Mouse (Mus musculus): ENCODE data around the gene Suz12.
"Not testable (repeated sequence)": the region's sequence is repeated elsewhere in the genome, so short reads cannot be mapped to it uniquely, and the experiment has no call there.

Gene Suz12

GRCm38 (mm10) chr11:79992035-79992591 is 793 bp upstream of the Suz12 start:
- DNase-seq (ENCODE audit: low spot score), result peak; percentile 5

GRCm38 (mm10) chr11:79993356-79994270 is 707 bp downstream of the Suz12 start:
- DNase-seq (ENCODE audit: low spot score), result no peak

- no peak for DNase-seq (ENCODE audit: low spot score)
Measured at GRCm38 (mm10) chr11:79994271-79994988, 1.5 kb downstream of the Suz12 start.

- DNase-seq (ENCODE audit: low spot score), result not testable (repeated sequence)
Measured at GRCm38 (mm10) chr11:80016533-80016932, 23.6 kb downstream of the Suz12 start.

GRCm38 (mm10) chr11:80019792-80020191 is 26.9 kb downstream of the Suz12 start:
- no peak for DNase-seq (ENCODE audit: low spot score)

GRCm38 (mm10) chr11:80021306-80021705 is 28.4 kb downstream of the Suz12 start:
- DNase-seq (ENCODE audit: low spot score), result no peak

GRCm38 (mm10) chr11:80037495-80037894 is 44.6 kb downstream of the Suz12 start:
- no peak for DNase-seq (ENCODE audit: low spot score)

- DNase-seq (ENCODE audit: low spot score), result peak; percentile 33
Measured at GRCm38 (mm10) chr11:80042615-80043418, 49.9 kb downstream of the Suz12 start.

GRCm38 (mm10) chr11:80043419-80043817 is 50.5 kb downstream of the Suz12 start:
- no peak for DNase-seq (ENCODE audit: low spot score)

GRCm38 (mm10) chr11:80046856-80047255 is 54.0 kb downstream of the Suz12 start:
- DNase-seq (ENCODE audit: low spot score), result no peak

GRCm38 (mm10) chr11:80050088-80050487 is 57.2 kb downstream of the Suz12 start:
- no peak for DNase-seq (ENCODE audit: low spot score)

GRCm38 (mm10) chr11:80052456-80052855 is 59.5 kb downstream of the Suz12 start:
- DNase-seq (ENCODE audit: low spot score), result no peak

GRCm38 (mm10) chr11:80053171-80053570 is 60.3 kb downstream of the Suz12 start:
- no peak for DNase-seq (ENCODE audit: low spot score)

- no peak for DNase-seq (ENCODE audit: low spot score)
Measured at GRCm38 (mm10) chr11:80054659-80055058, 61.8 kb downstream of the Suz12 start.

GRCm38 (mm10) chr11:80056141-80056540 is 63.2 kb downstream of the Suz12 start:
- DNase-seq (ENCODE audit: low spot score), result no peak

GRCm38 (mm10) chr11:80062159-80062558 is 69.3 kb downstream of the Suz12 start:
- no peak for DNase-seq (ENCODE audit: low spot score)

GRCm38 (mm10) chr11:80066373-80066772 is 73.5 kb downstream of the Suz12 start:
- not testable (repeated sequence) for DNase-seq (ENCODE audit: low spot score)

- no peak for DNase-seq (ENCODE audit: low spot score)
Measured at GRCm38 (mm10) chr11:80067558-80067957, 74.7 kb downstream of the Suz12 start.

- DNase-seq (ENCODE audit: low spot score), result no peak
Measured at GRCm38 (mm10) chr11:80069815-80070214, 76.9 kb downstream of the Suz12 start.

- no peak for DNase-seq (ENCODE audit: low spot score)
Measured at GRCm38 (mm10) chr11:80071039-80071438, 78.1 kb downstream of the Suz12 start.

- no peak for DNase-seq (ENCODE audit: low spot score)
Measured at GRCm38 (mm10) chr11:80072365-80072764, 79.5 kb downstream of the Suz12 start.

All from spleen, adult 12 weeks (tissue).